Mouse (Mus musculus): ENCODE data around the gene Tlx1.

The Tlx1 gene

GRCm38 (mm10) chr19:45158896-45159295 is 8.4 kb downstream of the Tlx1 start:
- DNase-seq (ENCODE audit: low read depth) = no peak

GRCm38 (mm10) chr19:45159491-45159890 is 9.0 kb downstream of the Tlx1 start:
- DNase-seq (ENCODE audit: low read depth) = no peak

- DNase-seq (ENCODE audit: low read depth) = no peak
Measured at GRCm38 (mm10) chr19:45159991-45160390, 9.5 kb downstream of the Tlx1 start.

- DNase-seq (ENCODE audit: low read depth) = no peak
Measured at GRCm38 (mm10) chr19:45160523-45160922, 10.0 kb downstream of the Tlx1 start.

GRCm38 (mm10) chr19:45161093-45161492 is 10.6 kb downstream of the Tlx1 start:
- DNase-seq (ENCODE audit: low read depth) = peak; percentile 76

GRCm38 (mm10) chr19:45162181-45162580 is 11.7 kb downstream of the Tlx1 start:
- no peak for DNase-seq (ENCODE audit: low read depth)

- no peak for DNase-seq (ENCODE audit: low read depth)
Measured at GRCm38 (mm10) chr19:45162871-45163270, 12.4 kb downstream of the Tlx1 start.

- no peak for DNase-seq (ENCODE audit: low read depth)
Measured at GRCm38 (mm10) chr19:45170451-45170850, 20.0 kb downstream of the Tlx1 start.

GRCm38 (mm10) chr19:45174803-45175202 is 24.3 kb downstream of the Tlx1 start:
- no peak for DNase-seq (ENCODE audit: low read depth)

GRCm38 (mm10) chr19:45176269-45176668 is 25.8 kb downstream of the Tlx1 start:
- peak; percentile 59 for DNase-seq (ENCODE audit: low read depth)

- DNase-seq (ENCODE audit: low read depth) = peak; percentile 74
Measured at GRCm38 (mm10) chr19:45177004-45177737, 26.7 kb downstream of the Tlx1 start.

GRCm38 (mm10) chr19:45179451-45179850 is 29.0 kb downstream of the Tlx1 start:
- no peak for DNase-seq (ENCODE audit: low read depth)

- DNase-seq (ENCODE audit: low read depth) = no peak
Measured at GRCm38 (mm10) chr19:45180447-45180846, 30.0 kb downstream of the Tlx1 start.

GRCm38 (mm10) chr19:45194651-45195050 is 44.2 kb downstream of the Tlx1 start:
- DNase-seq (ENCODE audit: low read depth) = no peak

- no peak for DNase-seq (ENCODE audit: low read depth)
Measured at GRCm38 (mm10) chr19:45196967-45197366, 46.5 kb downstream of the Tlx1 start.

- DNase-seq (ENCODE audit: low read depth) = no peak
Measured at GRCm38 (mm10) chr19:45205311-45206105, 55.0 kb downstream of the Tlx1 start.

All from c-Kit-positive CD71-negative TER-119-negative erythroid progenitor cells, embryonic 14.5 days (primary cell).